Mouse (Mus musculus) stomach, postnatal 0 days (tissue): ENCODE results near the gene Gm49403. TPM values are rescaled to one million over a fixed set of nuclear protein-coding genes. Genes with fewer than 3 reads are reported as not detected.
A peak's percentile ranks its signal among the peaks of the same experiment; 100 is the strongest.

Experiments used
- ATAC-seq: fragments of 200-750 bp; cut with Nextera tagmentation; 2 replicates; pipeline ENCODE4 v1.8.0; 2017; ENCODE audit not compliant: low FRiP score, low TSS enrichment
- DNase-seq: peaks from one replicate; pipeline ENCODE4 v3.0.0-alpha.2; 2016; ENCODE audit warnings: low spot score
- H3K27ac ChIP-seq: fragments of 300-500 bp; sonication (generic); replicated peaks from 2 replicates; pipeline ENCODE4 v1.5.1; 2014; ENCODE audit warnings: mild to moderate bottlenecking, control low read depth
- H3K27me3 ChIP-seq: fragments of 300-500 bp; sonication (generic); 2 replicates; pipeline ENCODE4 v1.6.1; 2014; ENCODE audit warnings: low read length; ENCODE audit not compliant: control insufficient read depth, insufficient read depth
- H3K36me3 ChIP-seq: fragments of 300-500 bp; sonication (generic); 2 replicates; pipeline ENCODE4 v1.6.1; 2014; ENCODE audit warnings: low read length, mixed read lengths; ENCODE audit not compliant: control insufficient read depth, insufficient read depth
- H3K4me1 ChIP-seq: fragments of 300-500 bp; sonication (generic); replicated peaks from 2 replicates; pipeline ENCODE4 v1.6.1; 2014; ENCODE audit warnings: antibody characterized with exemption; ENCODE audit not compliant: control insufficient read depth, insufficient read depth
- H3K4me2 ChIP-seq: fragments of 300-500 bp; sonication (generic); replicated peaks from 2 replicates; pipeline ENCODE4 v1.6.1; 2014; ENCODE audit warnings: low read depth, mild to moderate bottlenecking, control low read depth, moderate library complexity
- H3K4me3 ChIP-seq: fragments of 300-500 bp; sonication (generic); 2 replicates; pipeline ENCODE4 v1.5.1; 2014; ENCODE audit warnings: low read depth, low read length, control low read depth
- H3K9ac ChIP-seq: fragments of 300-500 bp; sonication (generic); 2 replicates; pipeline ENCODE4 v1.6.1; 2014; ENCODE audit warnings: mild to moderate bottlenecking, low read length, control low read depth, mixed read lengths
- H3K9me3 ChIP-seq: fragments of 300-500 bp; sonication (generic); 2 replicates; pipeline ENCODE4 v1.6.1; 2016; ENCODE audit warnings: low read length; ENCODE audit not compliant: control insufficient read depth
- CTCF ChIP-seq: IDR thresholded peaks from 2 replicates; pipeline ENCODE4 v1.5.1; 2016; ENCODE audit warnings: antibody characterized with exemption, low read depth, mild to moderate bottlenecking, moderate library complexity
- EP300 ChIP-seq: optimal IDR thresholded peaks from 2 replicates; pipeline ENCODE3; 2016; ENCODE audit warnings: antibody characterized with exemption
- WGBS: fragments of 180-500 bp; shearing (Covaris S2); extraction: QIAGEN DNeasy Blood & Tissue Kit; methylation state at CpG from one replicate; pipeline ENCODE4 v1.1.7; 2014; 5-methylcytosine and 5-hydroxymethylcytosine counted together
- polyA plus RNA-seq: library from polyadenylated mRNA; unstranded; fragments of >200 nt; fragmentation: Nextera tagmentation; extraction: Ambion mirVana; gene quantifications from 2 replicates; pipeline ENCODE4 v1.2.1, GENCODE M21; 2015

Gm49403 gene
- polyA plus RNA-seq, 1 experiment from 2014 or later = not detected

DNA sequence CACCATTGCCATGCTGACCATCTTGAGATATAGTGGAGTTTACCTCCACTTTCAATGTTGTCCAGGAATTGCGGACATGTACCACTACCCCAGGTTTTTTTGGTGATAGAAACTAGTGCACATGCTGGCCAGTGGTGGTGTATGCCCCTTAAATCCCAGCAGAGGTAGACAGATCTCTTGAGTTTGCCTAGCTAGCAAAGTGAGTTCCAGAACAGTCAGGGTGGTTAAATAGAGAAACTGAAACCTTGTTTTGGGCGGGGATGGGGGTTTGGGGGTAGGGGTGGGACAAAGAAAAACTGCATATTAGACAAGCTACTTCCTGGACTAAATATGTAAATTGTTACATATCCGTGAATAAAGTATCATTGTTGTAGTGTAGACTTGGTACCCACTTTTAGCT, 35.3 kb downstream of the Gm49403 start:
- Histone ChIP-seq H3K4me1 (no peaks in the 10 kb centered on the region; the same call in 1 of the 2 replicates), H3K4me2 (no peak overlapping the region), H3K36me3 (peaks cover 21% of the 10 kb centered on the region), H3K27ac (no peak overlapping the region), H3K9ac (no peak overlapping the region), H3K9me3 (no peaks in the 10 kb centered on the region), H3K4me3 (no peak overlapping the region), H3K27me3 (no peaks in the 10 kb centered on the region)
- DNase-seq = no peak
- 90% methylated on average over 3 of the region's 3 CpGs for WGBS
- no peak for TF ChIP-seq CTCF
- TF ChIP-seq EP300 = no peak
- no peak for ATAC-seq

DNA sequence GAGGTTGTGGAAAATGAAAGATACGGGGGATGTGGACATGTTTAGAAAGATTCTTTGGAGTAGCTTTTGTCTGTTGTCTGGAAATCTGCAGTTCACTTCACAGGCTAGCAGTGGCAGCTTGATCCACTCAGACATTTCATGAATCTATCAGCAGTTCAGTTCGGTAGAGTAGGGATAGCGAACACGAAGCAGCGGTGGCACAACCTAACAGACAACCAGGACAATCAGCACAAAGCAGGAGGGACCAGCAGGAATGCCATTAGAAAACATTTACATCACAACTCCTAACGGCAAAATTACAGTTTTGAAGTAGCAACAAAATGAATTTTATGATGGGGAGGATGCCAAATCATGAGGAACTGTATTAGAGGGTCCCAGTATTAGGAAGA, 35.9 kb downstream of the Gm49403 start:
- H3K9ac ChIP-seq = peak overlapping the region; percentile 79; the same call in 1 of the 2 replicates
- H3K27ac ChIP-seq = peak overlapping the region; percentile 96
- no peaks in the 10 kb centered on the region; the same call in 1 of the 2 replicates for H3K4me1 ChIP-seq
- peaks cover 14% of the 10 kb centered on the region for H3K36me3 ChIP-seq
- WGBS = 62% methylated on average over 6 of the region's 6 CpGs
- no peaks in the 10 kb centered on the region for H3K9me3 ChIP-seq
- TF ChIP-seq EP300 (no peak), CTCF (no peak)
- DNase-seq (no peak), ATAC-seq (no peak)
- peak overlapping the region; percentile 62 for H3K4me2 ChIP-seq
- H3K27me3 ChIP-seq = no peaks in the 10 kb centered on the region
- H3K4me3 ChIP-seq = peak overlapping the region; percentile 81

- peak within 1 kb of the TSS; percentile 62 for H3K4me2 ChIP-seq
- TF ChIP-seq EP300 = no peak
- H3K4me1 ChIP-seq = no peaks in the 10 kb centered on the region; the same call in 1 of the 2 replicates
- peak; percentile 98 for ATAC-seq
- H3K27me3 ChIP-seq = no peaks in the 10 kb centered on the region
- H3K9ac ChIP-seq = peak within 1 kb of the TSS; percentile 79
- H3K27ac ChIP-seq = peak within 1 kb of the TSS; percentile 96
- H3K36me3 ChIP-seq = peaks cover 12% of the 10 kb centered on the region
- H3K9me3 ChIP-seq = no peaks in the 10 kb centered on the region
- 1% methylated on average over 45 of the region's 50 CpGs for WGBS
- peak; percentile 95 for DNase-seq
- peak within 1 kb of the TSS; percentile 81 for H3K4me3 ChIP-seq
Observed at GRCm38 (mm10) chr19:8920073-8920736, 36.5 kb downstream of the Gm49403 start, which contains the start of gene B3gat3. Gene B3gat3 (plus strand): TSS chr19:8920374.

- Histone ChIP-seq H3K4me2 (peak overlapping the region; percentile 62), H3K27ac (peak overlapping the region; percentile 96), H3K36me3 (peaks cover 7% of the 10 kb centered on the region), H3K9me3 (no peaks in the 10 kb centered on the region), H3K4me3 (peak overlapping the region; percentile 81), H3K4me1 (no peaks in the 10 kb centered on the region; the same call in 1 of the 2 replicates), H3K27me3 (no peaks in the 10 kb centered on the region), H3K9ac (peak overlapping the region; percentile 79)
- TF ChIP-seq EP300 (no peak), CTCF (no peak)
- DNase-seq (peak; percentile 65), ATAC-seq (peak; percentile 22; the same call in 1 of the 2 replicates)
- 0% methylated on average over 6 of the region's 6 CpGs for WGBS
Observed at GRCm38 (mm10) chr19:8920836-8921291, 37.1 kb downstream of the Gm49403 start.

DNA sequence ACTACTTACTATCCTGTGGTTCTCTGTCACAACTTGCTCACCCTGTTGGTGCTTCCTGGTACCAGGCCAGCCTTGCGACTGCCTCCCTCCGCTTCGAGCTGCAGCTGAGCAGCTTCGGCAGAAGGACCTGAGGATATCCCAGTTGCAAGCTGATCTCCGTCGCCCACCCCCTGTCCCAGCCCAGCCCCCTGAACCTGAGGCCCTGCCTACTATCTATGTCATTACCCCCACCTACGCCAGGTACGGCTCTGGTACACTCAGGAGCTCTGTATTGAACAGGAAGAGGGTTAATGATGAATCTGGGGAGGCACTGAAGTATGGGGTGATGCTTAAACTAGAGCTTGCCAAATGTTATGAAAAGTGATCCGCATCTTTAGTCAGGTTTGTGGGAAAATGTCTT, 38.0 kb downstream of the Gm49403 start:
- no peaks in the 10 kb centered on the region; the same call in 1 of the 2 replicates for H3K4me1 ChIP-seq
- peaks cover 6% of the 10 kb centered on the region; the same call in 1 of the 2 replicates for H3K36me3 ChIP-seq
- ATAC-seq = no peak
- no peak for DNase-seq
- no peaks in the 10 kb centered on the region for H3K27me3 ChIP-seq
- peak overlapping the region; percentile 62; the same call in 1 of the 2 replicates for H3K4me2 ChIP-seq
- H3K4me3 ChIP-seq = peak overlapping the region; percentile 81; the same call in 1 of the 2 replicates
- H3K9me3 ChIP-seq = no peaks in the 10 kb centered on the region
- no peak overlapping the region for H3K9ac ChIP-seq
- no peak for TF ChIP-seq CTCF
- no peak for TF ChIP-seq EP300
- WGBS = 57% methylated on average over 9 of the region's 9 CpGs
- H3K27ac ChIP-seq = peak overlapping the region; percentile 40; the same call in 1 of the 2 replicates

DNA sequence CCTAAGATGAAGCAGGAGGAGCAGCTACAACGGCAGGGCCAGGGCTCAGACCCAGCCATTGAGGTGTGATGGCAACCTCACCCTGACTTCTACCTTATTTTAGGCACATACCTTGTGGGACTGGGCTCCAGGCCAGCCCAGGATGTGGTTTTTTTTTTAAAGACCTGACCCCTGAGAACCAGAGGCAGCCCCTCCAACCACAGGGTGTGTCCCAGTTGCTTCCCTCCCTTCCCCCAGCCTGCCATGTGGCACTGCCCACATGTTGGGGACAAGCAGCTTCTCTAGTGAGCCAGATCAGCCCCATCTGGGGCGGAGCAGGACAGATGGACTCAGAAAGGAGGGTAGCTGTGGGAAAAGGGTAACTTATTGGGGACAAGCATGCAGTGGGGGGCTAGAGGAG, 43.0 kb downstream of the Gm49403 start:
- H3K27me3 ChIP-seq = no peaks in the 10 kb centered on the region
- H3K4me1 ChIP-seq = peaks cover 6% of the 10 kb centered on the region; the same call in 1 of the 2 replicates
- H3K4me3 ChIP-seq = no peak overlapping the region
- TF ChIP-seq CTCF (no peak), EP300 (no peak)
- H3K36me3 ChIP-seq = peaks cover 11% of the 10 kb centered on the region; the same call in 1 of the 2 replicates
- no peaks in the 10 kb centered on the region for H3K9me3 ChIP-seq
- DNase-seq (no peak), ATAC-seq (no peak)
- no peak overlapping the region for H3K4me2 ChIP-seq
- H3K9ac ChIP-seq = no peak overlapping the region
- 79% methylated on average over 2 of the region's 2 CpGs for whole genome bisulfite sequencing
- no peak overlapping the region for H3K27ac ChIP-seq
